Mouse (Mus musculus): Measurements from ENCODE around the gene Dalrd3. TPM values are rescaled to one million over a fixed set of nuclear protein-coding genes. Genes with fewer than 3 reads are reported as not detected.

Dalrd3 gene
- polyA plus RNA-seq, 1 experiment from 2014 or later, result 44.9 TPM

DNA sequence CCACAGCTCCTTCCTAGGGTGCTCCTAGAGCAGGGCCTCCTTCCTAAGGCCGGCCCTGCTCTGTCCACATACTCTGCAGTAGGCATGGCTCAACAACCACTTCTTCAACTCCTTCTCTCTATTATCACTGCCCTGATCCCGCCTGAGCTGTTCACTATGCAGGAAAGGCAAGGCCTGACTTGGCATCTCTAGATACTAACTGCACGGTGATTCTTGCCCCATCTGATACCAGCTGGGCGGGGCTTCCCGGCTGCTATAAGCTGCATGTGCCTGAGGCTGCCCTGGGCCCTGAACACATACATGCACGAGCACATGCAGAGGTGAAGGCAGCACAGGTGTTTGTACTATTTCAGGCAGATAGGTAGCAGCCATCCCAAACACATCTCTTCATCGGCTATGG, 5.6 kb upstream of the Dalrd3 start:
- Histone ChIP-seq H3K36me3 (ENCODE audit: control insufficient read depth, insufficient read depth, low read length) (peaks cover 6% of the 10 kb centered on the region; the same call in 1 of the 2 replicates), H3K9me3 (ENCODE audit: control insufficient read depth, low read length) (no peaks in the 10 kb centered on the region), H3K4me3 (ENCODE audit: low read depth, low read length) (no peak overlapping the region), H3K27me3 (ENCODE audit: control insufficient read depth, insufficient read depth, low read length) (no peaks in the 10 kb centered on the region), H3K4me2 (replicated peaks; ENCODE audit: low read depth) (no peak overlapping the region), H3K27ac (replicated peaks) (no peak overlapping the region), H3K9ac (ENCODE audit: low read length) (no peak overlapping the region), H3K4me1 (replicated peaks; ENCODE audit: control insufficient read depth, insufficient read depth) (peaks cover 5% of the 10 kb centered on the region)
- DNase-seq (ENCODE audit: low spot score) (no peak), ATAC-seq (ENCODE audit: low FRiP score, low TSS enrichment) (no peak)
- TF ChIP-seq EP300 (optimal IDR thresholded peaks at IDR 0.05) (no peak), CTCF (IDR thresholded peaks at IDR 0.05; ENCODE audit: low read depth) (no peak)
- WGBS, result 72% methylated on average over 7 of the region's 7 CpGs

- Histone ChIP-seq H3K36me3 (ENCODE audit: control insufficient read depth, insufficient read depth, low read length) (peaks cover 4% of the 10 kb centered on the region; the same call in 1 of the 2 replicates), H3K9me3 (ENCODE audit: control insufficient read depth, low read length) (no peaks in the 10 kb centered on the region), H3K9ac (ENCODE audit: low read length) (peak overlapping the region; percentile 74), H3K4me3 (ENCODE audit: low read depth, low read length) (peak overlapping the region; percentile 68), H3K4me2 (replicated peaks; ENCODE audit: low read depth) (peak overlapping the region; percentile 97), H3K4me1 (replicated peaks; ENCODE audit: control insufficient read depth, insufficient read depth) (peaks cover 5% of the 10 kb centered on the region), H3K27me3 (ENCODE audit: control insufficient read depth, insufficient read depth, low read length) (no peaks in the 10 kb centered on the region), H3K27ac (replicated peaks) (peak overlapping the region; percentile 95)
- TF ChIP-seq CTCF (IDR thresholded peaks at IDR 0.05; ENCODE audit: low read depth) (no peak), EP300 (optimal IDR thresholded peaks at IDR 0.05) (no peak)
- WGBS, result 12% methylated on average over 35 of the region's 35 CpGs
- ATAC-seq (ENCODE audit: low FRiP score, low TSS enrichment) (no peak; the same call in 1 of the 2 replicates), DNase-seq (ENCODE audit: low spot score) (no peak)
Measured at GRCm38 (mm10) chr9:108565881-108566814, 3.5 kb upstream of the Dalrd3 start.

DNA sequence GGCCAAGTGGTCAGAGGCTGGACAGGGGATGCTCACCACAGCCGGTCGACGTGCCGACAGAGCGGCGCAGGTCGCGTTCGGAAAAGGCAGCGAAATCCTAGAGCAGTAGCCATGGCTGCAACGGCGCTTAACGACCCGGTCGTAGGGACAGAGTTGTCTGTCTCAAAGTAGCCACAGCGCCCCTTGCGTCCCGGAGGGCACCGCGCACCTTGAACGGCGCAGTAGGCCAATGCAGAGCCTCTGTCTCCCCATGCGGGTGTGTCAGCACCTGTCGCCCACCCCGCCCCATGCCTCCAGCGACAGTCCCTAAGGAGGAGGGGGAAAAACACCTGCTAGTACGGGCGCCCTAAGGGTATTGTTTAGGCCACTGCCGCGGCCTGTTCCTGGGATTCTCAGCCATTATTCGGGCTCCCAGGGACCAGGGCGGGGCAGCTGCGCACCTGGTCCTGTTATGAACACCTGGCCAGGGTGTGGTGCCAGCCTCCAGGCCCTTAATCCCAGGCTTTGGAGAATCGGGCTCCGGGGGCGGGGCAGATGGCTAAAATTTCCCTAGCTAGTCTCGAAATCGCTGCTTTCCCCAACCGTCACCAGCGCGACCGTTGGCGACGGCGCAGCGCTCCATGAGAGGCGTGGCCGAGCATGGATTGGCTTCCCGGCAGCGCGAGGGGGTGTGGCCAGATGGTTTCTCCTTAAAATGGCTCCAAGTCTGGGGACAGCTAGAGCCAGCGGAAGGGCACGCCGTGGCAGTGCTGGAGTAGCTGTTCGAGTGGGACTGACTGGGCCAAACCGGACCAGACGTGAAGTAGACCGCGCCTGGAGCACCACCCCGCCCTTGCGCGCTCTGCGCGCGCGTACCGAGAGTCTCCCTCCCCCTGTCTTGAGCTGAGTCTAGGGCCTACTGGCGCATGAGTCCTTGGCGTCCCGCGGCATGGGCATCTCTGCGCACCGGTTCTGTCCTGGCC, 2.6 kb upstream of the Dalrd3 start, which contains the start of gene Ndufaf3:
Gene Ndufaf3, minus strand, starts transcription at position 620 of the 962 bp plus-strand sequence.
- H3K4me1 ChIP-seq (replicated peaks; ENCODE audit: control insufficient read depth, insufficient read depth), result peaks cover 5% of the 10 kb centered on the region
- H3K27ac ChIP-seq (replicated peaks), result peak within 1 kb of the TSS; percentile 95
- TF ChIP-seq CTCF (IDR thresholded peaks at IDR 0.05; ENCODE audit: low read depth) (peak; percentile 93), EP300 (optimal IDR thresholded peaks at IDR 0.05) (no peak)
- peak within 1 kb of the TSS; percentile 74 for H3K9ac ChIP-seq (ENCODE audit: low read length)
- DNase-seq (ENCODE audit: low spot score) (peak; percentile 96), ATAC-seq (ENCODE audit: low FRiP score, low TSS enrichment) (peak; percentile 87)
- H3K36me3 ChIP-seq (ENCODE audit: control insufficient read depth, insufficient read depth, low read length), result peaks cover 12% of the 10 kb centered on the region; the same call in 1 of the 2 replicates
- H3K27me3 ChIP-seq (ENCODE audit: control insufficient read depth, insufficient read depth, low read length), result no peaks in the 10 kb centered on the region
- 0% methylated on average over 73 of the region's 73 CpGs for WGBS
- peak within 1 kb of the TSS; percentile 97 for H3K4me2 ChIP-seq (replicated peaks; ENCODE audit: low read depth)
- H3K4me3 ChIP-seq (ENCODE audit: low read depth, low read length), result peak within 1 kb of the TSS; percentile 68
- H3K9me3 ChIP-seq (ENCODE audit: control insufficient read depth, low read length), result no peaks in the 10 kb centered on the region

DNA sequence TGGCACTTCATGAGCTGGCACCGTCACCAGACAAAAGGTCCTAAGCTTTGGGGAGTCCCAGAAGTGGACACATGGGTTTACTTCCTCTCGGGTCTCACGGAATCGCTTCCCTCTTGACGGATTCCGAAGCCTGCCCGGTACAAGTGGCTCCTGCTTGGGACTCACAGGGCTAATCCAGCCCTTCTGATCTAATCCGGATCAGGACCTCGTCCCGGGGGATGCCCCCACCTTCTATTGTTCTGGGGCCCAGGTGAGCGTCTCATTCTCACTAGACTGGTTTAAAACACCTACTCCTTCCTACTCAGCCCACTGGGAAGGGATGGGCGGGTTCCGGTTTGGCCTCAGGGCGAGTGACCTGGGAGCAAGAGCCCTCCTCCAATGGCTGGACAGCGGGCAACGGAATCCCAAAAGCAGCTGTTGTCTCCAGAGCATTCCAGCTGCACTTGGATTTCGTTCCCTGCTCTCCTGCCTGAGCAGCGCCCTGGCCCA, 1.7 kb upstream of the Dalrd3 start:
- Histone ChIP-seq H3K4me2 (replicated peaks; ENCODE audit: low read depth) (peak overlapping the region; percentile 97), H3K36me3 (ENCODE audit: control insufficient read depth, insufficient read depth, low read length) (peaks cover 20% of the 10 kb centered on the region), H3K9ac (ENCODE audit: low read length) (peak overlapping the region; percentile 74), H3K27me3 (ENCODE audit: control insufficient read depth, insufficient read depth, low read length) (no peaks in the 10 kb centered on the region), H3K27ac (replicated peaks) (peak overlapping the region; percentile 95), H3K4me1 (replicated peaks; ENCODE audit: control insufficient read depth, insufficient read depth) (peaks cover 5% of the 10 kb centered on the region), H3K4me3 (ENCODE audit: low read depth, low read length) (peak overlapping the region; percentile 68), H3K9me3 (ENCODE audit: control insufficient read depth, low read length) (no peaks in the 10 kb centered on the region)
- ATAC-seq (ENCODE audit: low FRiP score, low TSS enrichment) (no peak; the same call in 1 of the 2 replicates), DNase-seq (ENCODE audit: low spot score) (peak; percentile 58)
- 11% methylated on average over 18 of the region's 18 CpGs for WGBS
- no peak for TF ChIP-seq EP300 (optimal IDR thresholded peaks at IDR 0.05)
- no peak for TF ChIP-seq CTCF (IDR thresholded peaks at IDR 0.05; ENCODE audit: low read depth)

DNA sequence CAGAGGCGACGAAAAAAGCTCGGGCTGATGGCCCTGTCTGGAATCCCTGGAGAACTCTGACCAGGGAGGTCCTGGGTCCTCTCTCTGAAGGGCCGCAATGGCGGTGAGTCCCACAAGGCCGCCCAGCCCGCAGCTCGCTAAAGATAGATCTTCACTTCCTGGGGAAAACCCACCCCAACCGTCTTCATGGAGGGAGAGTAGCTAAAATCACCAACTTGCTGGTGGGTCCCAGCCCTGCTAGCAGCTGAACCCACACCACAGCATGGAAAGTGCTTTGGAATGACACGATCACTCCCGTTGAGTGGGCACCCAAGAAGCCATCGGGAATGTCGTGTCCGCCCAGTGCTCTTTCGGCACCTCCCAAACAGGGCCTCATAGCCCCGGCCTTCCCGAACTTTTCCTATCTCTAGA, 1.2 kb upstream of the Dalrd3 start:
- no peaks in the 10 kb centered on the region for H3K27me3 ChIP-seq (ENCODE audit: control insufficient read depth, insufficient read depth, low read length)
- ATAC-seq (ENCODE audit: low FRiP score, low TSS enrichment) (no peak), DNase-seq (ENCODE audit: low spot score) (no peak)
- H3K9me3 ChIP-seq (ENCODE audit: control insufficient read depth, low read length), result no peaks in the 10 kb centered on the region
- peaks cover 5% of the 10 kb centered on the region for H3K4me1 ChIP-seq (replicated peaks; ENCODE audit: control insufficient read depth, insufficient read depth)
- 76% methylated on average over 17 of the region's 17 CpGs for WGBS
- peak overlapping the region; percentile 97; the same call in 1 of the 2 replicates for H3K4me2 ChIP-seq (replicated peaks; ENCODE audit: low read depth)
- TF ChIP-seq CTCF (IDR thresholded peaks at IDR 0.05; ENCODE audit: low read depth), result no peak
- TF ChIP-seq EP300 (optimal IDR thresholded peaks at IDR 0.05), result no peak
- no peak overlapping the region for H3K9ac ChIP-seq (ENCODE audit: low read length)
- H3K27ac ChIP-seq (replicated peaks), result 0 out of 2 replicates have a peak overlapping the region, but pooled peaks have one; percentile 95
- H3K4me3 ChIP-seq (ENCODE audit: low read depth, low read length), result peak overlapping the region; percentile 68; the same call in 1 of the 2 replicates
- H3K36me3 ChIP-seq (ENCODE audit: control insufficient read depth, insufficient read depth, low read length), result peaks cover 24% of the 10 kb centered on the region
